23 mouse cellular contexts compared by ENCODE assay signal in the genomic region with DNA sequence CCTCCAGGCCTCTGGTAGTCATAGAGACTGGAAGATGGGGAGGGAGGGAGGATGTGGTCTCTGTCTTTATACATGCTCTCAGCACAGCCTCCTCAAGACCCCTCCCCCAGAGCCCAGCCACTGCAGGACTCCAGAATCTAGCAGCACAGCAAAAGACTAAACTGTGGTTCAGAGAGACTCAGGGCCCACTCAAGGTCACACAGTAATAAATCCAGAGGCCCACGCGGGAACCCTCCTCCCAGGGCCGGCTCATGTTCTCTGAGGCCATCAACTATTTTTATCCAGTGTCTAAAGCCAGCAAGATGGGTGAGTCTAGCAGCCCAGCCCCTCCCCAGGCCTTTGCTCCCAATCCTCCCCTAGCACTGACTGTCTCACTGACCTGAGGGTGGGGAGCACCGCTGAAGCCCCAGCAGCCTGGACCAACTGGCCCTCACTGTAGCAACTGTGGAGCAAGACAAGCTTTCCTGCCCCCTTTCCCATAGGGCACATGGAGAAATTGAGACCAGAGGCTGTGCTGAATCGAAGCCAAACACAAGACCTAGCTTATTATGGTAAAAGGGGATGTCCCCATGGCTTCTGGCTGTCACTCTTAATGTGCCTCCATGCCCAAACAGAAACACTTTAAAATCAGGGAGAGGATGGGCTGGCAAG. TPM values are rescaled to one million over a fixed set of nuclear protein-coding genes. Genes with fewer than 3 reads are reported as not detected.
A peak's percentile ranks its signal among the peaks of the same experiment; 100 is the strongest.
DNase-seq lines count a peak whose midpoint lies in the region; ATAC-seq and TF ChIP-seq lines count a peak whose summit lies in the region.
"Had no signal": no experiment of that assay in that cellular context is flagged by ENCODE, and none has a peak within 500 bp of the region (broad histone marks: within the 10 kb centered on the region; RNA-seq: fewer than 3 reads in every experiment).

No protein-coding gene starts in this region.

- H3K4me3 ChIP-seq in heart, embryonic 10.5 days = no peak overlapping the region
- no peak overlapping the region for H3K4me3 ChIP-seq in heart, adult 2 months
- H3K4me3 ChIP-seq in limb, embryonic 15.5 days = no peak overlapping the region
- H3K4me3 ChIP-seq in limb, embryonic 10.5 days = no peak overlapping the region
- peak overlapping the region; percentile 33 for H3K4me3 ChIP-seq in myocyte
- H3K4me3 ChIP-seq: hindbrain, embryonic 15.5 days; limb, embryonic 13.5 days; neural tube, embryonic 12.5 days had no signal

- no peaks in the 10 kb centered on the region for H3K9me3 ChIP-seq in heart, embryonic 10.5 days
- H3K9me3 ChIP-seq in limb, embryonic 15.5 days = no peaks in the 10 kb centered on the region
- H3K9me3 ChIP-seq in limb, embryonic 10.5 days (replicated peaks) = no peaks in the 10 kb centered on the region
- H3K9me3 ChIP-seq: hindbrain, embryonic 15.5 days; limb, embryonic 13.5 days; megakaryocyte, embryonic 14.5 days; neural tube, embryonic 12.5 days had no signal

- peaks cover 39% of the 10 kb centered on the region for H3K4me1 ChIP-seq in heart, embryonic 10.5 days
- peaks cover 2% of the 10 kb centered on the region for H3K4me1 ChIP-seq in heart, adult 2 months (ENCODE audit: control insufficient read depth, insufficient read depth, low read length)
- H3K4me1 ChIP-seq in limb, embryonic 15.5 days = peaks cover 30% of the 10 kb centered on the region
- peaks cover 28% of the 10 kb centered on the region for H3K4me1 ChIP-seq in limb, embryonic 10.5 days

- H3K27ac ChIP-seq in heart, embryonic 10.5 days = peak overlapping the region; percentile 38
- no peak overlapping the region for H3K27ac ChIP-seq in heart, adult 2 months
- peak overlapping the region; percentile 17; the same call in 1 of the 2 replicates for H3K27ac ChIP-seq in limb, embryonic 15.5 days
- no peak overlapping the region for H3K27ac ChIP-seq in limb, embryonic 10.5 days
- H3K27ac ChIP-seq: hindbrain, embryonic 15.5 days; limb, embryonic 13.5 days; neural tube, embryonic 12.5 days had no signal

- peak; percentile 82 to 87 for DNase-seq in adrenal gland, adult (ENCODE audit: inconsistent age in 2 of 2, low spot score in 1 of 2)
- no peak for DNase-seq in adrenal gland, adult 18-20 months (ENCODE audit: low spot score in 2 of 2)
- no peak for DNase-seq in heart, embryonic 10.5 days (ENCODE audit: low spot score)
- DNase-seq in heart, adult 2 months = no peak
- no peak for DNase-seq in limb, embryonic 10.5 days (ENCODE audit: low spot score)
- DNase-seq in lung, postnatal 36 days = no peak
- DNase-seq: cerebellum, postnatal 10 days; embryo, embryonic 11 days; kidney, adult 18-20 months; kidney, postnatal 14 days; layer of hippocampus, adult 9-11 months; lung, postnatal 10 days; thymus, postnatal 36 days had no signal

- no peak for ATAC-seq in limb, embryonic 15.5 days (ENCODE audit: insufficient number of reproducible peaks, low FRiP score, low TSS enrichment, low read depth)
- ATAC-seq: forebrain, embryonic 14.5 days had no signal

- H3ac ChIP-seq in myocyte (ENCODE audit: control insufficient read depth, insufficient read length) = no peak overlapping the region

- H3K36me3 ChIP-seq in heart, embryonic 10.5 days = no peaks in the 10 kb centered on the region
- H3K36me3 ChIP-seq in heart, adult 2 months (ENCODE audit: control insufficient read depth, insufficient read depth, low read length) = no peaks in the 10 kb centered on the region
- H3K36me3 ChIP-seq in limb, embryonic 15.5 days = no peaks in the 10 kb centered on the region
- H3K36me3 ChIP-seq in limb, embryonic 10.5 days = no peaks in the 10 kb centered on the region
- H3K36me3 ChIP-seq in myocyte (ENCODE audit: control insufficient read depth, insufficient read depth) = no peaks in the 10 kb centered on the region
- H3K36me3 ChIP-seq: hindbrain, embryonic 15.5 days; limb, embryonic 13.5 days; neural tube, embryonic 12.5 days had no signal

- H3K4me2 ChIP-seq in limb, embryonic 15.5 days = no peak overlapping the region
- peak overlapping the region; percentile 79 for H3K4me2 ChIP-seq in myocyte (ENCODE audit: low read depth)
- H3K4me2 ChIP-seq: heart, embryonic 11.5 days; hindbrain, embryonic 15.5 days; limb, embryonic 13.5 days; neural tube, embryonic 12.5 days had no signal

- TF ChIP-seq EP300 in heart, adult 2 months (IDR thresholded peaks at IDR 0.05; ENCODE audit: insufficient read depth, low read depth, low read length) = no peak

- intact Hi-C loops in heart, adult 2 months (cut with DNase I) = no loop called here

- no peak overlapping the region for H3K9ac ChIP-seq in heart, adult 2 months (ENCODE audit: low read depth, low read length)
- no peak overlapping the region for H3K9ac ChIP-seq in limb, embryonic 15.5 days
- H3K9ac ChIP-seq: hindbrain, embryonic 15.5 days; limb, embryonic 13.5 days; neural tube, embryonic 12.5 days had no signal

- no peak for TF ChIP-seq POLR2A in heart, adult 2 months (IDR thresholded peaks at IDR 0.05; ENCODE audit: insufficient read depth, low read depth, low read length)
- peak; percentile 51 for TF ChIP-seq POLR2A in myocyte (IDR thresholded peaks at IDR 0.05; ENCODE audit: insufficient read length, low read depth)

- TF ChIP-seq CTCF in heart, adult 2 months (IDR thresholded peaks at IDR 0.05) = no peak

- peaks cover 14% of the 10 kb centered on the region for H3K27me3 ChIP-seq in heart, embryonic 10.5 days (ENCODE audit: insufficient read depth, poor library complexity, severe bottlenecking)
- H3K27me3 ChIP-seq in heart, adult 2 months (ENCODE audit: control insufficient read depth, insufficient read depth, low read length) = no peaks in the 10 kb centered on the region
- H3K27me3 ChIP-seq in limb, embryonic 15.5 days = peaks cover 38% of the 10 kb centered on the region
- peaks cover 50% of the 10 kb centered on the region for H3K27me3 ChIP-seq in limb, embryonic 10.5 days (ENCODE audit: low read depth, poor library complexity, severe bottlenecking)
- H3K27me3 ChIP-seq in myocyte (ENCODE audit: control insufficient read depth, insufficient read depth, insufficient read length) = no peaks in the 10 kb centered on the region

- no peaks in the 10 kb centered on the region for H3K79me2 ChIP-seq in heart, adult 2 months (replicated peaks; ENCODE audit: control insufficient read depth, insufficient read depth, low read length)
- H3K79me2 ChIP-seq in myocyte (ENCODE audit: control insufficient read depth, insufficient read depth) = no peaks in the 10 kb centered on the region

- WGBS in heart, embryonic 10.5 days = 46% methylated on average over 5 of the region's 5 CpGs
- 30% methylated on average over 5 of the region's 5 CpGs for WGBS in heart, adult 2 months
- WGBS in limb, embryonic 15.5 days = 51% methylated on average over 5 of the region's 5 CpGs
- WGBS in limb, embryonic 10.5 days = 64% methylated on average over 5 of the region's 5 CpGs

TF ChIP-seq in myocyte, 11 proteins besides CTCF, POLR2A, EP300 and RAD21 (continues in another document):
- TF ChIP-seq MYOD1 (IDR thresholded peaks at IDR 0.05; ENCODE audit: control insufficient read depth in 1 of 3, insufficient read length in 2 of 3, low read depth in 2 of 3) = peak in 2 of 3 experiments; percentile 27
- TF ChIP-seq TCF3 (IDR thresholded peaks at IDR 0.05; ENCODE audit: insufficient read length, low read depth) = no peak
- TF ChIP-seq MYOG (IDR thresholded peaks at IDR 0.05; ENCODE audit: control insufficient read depth in 1 of 3, insufficient read depth in 1 of 3, insufficient read length in 2 of 3, low read depth in 2 of 3) = peak in 2 of 3 experiments; percentile 20 to 62

RNA-seq across cellular contexts. Expression of a gene that starts 0.8 kb away (rescaled TPM):
- 1 to 10 TPM; 4.0 to 7.3 TPM for total RNA-seq in adrenal gland, adult 18-20 months (2021)
- polyA plus RNA-seq in heart, embryonic 10.5 days (2016; fragmentation: Nextera tagmentation; extraction: Ambion mirVana) = 7.9 and 8.8 TPM in 2 replicates
- total RNA-seq in heart, adult 2 months (2021) = 1 to 10 TPM in 1 of 2 experiments, under 1 TPM in 1; 0.25 to 1.1 TPM
- polyA plus RNA-seq in heart, adult 2 months (2012; rRNA removed) = 0.21 and 0.56 TPM in 2 replicates
- 7.5 and 26.8 TPM in 2 replicates for polyA plus RNA-seq in limb, embryonic 15.5 days (2015; fragmentation: Nextera tagmentation; extraction: Ambion mirVana)
- polyA plus RNA-seq in limb, embryonic 10.5 days (2016; fragmentation: Nextera tagmentation; extraction: Ambion mirVana) = 0.74 and 0.80 TPM in 2 replicates
- polyA plus RNA-seq in myocyte (2012; fragmentation: generic; extraction: Trizol) = 343 TPM
- total RNA-seq: MEL; midbrain, postnatal 0 days had no signal

RNA-seq across cellular contexts. Expression of a gene that starts 7.5 kb away (rescaled TPM):
- 1 to 10 TPM in 1 of 2 experiments, under 1 TPM in 1; 0.83 to 1.5 TPM for total RNA-seq in adrenal gland, adult 18-20 months (2021)
- polyA plus RNA-seq in heart, embryonic 10.5 days (2016; fragmentation: Nextera tagmentation; extraction: Ambion mirVana) = not detected in 2 replicates
- total RNA-seq in heart, adult 2 months (2021) = under 1 TPM; 0.18 TPM
- 0.15 and 0.25 TPM in 2 replicates for polyA plus RNA-seq in heart, adult 2 months (2012; rRNA removed)
- polyA plus RNA-seq in limb, embryonic 15.5 days (2015; fragmentation: Nextera tagmentation; extraction: Ambion mirVana) = not detected in 2 replicates
- polyA plus RNA-seq in limb, embryonic 10.5 days (2016; fragmentation: Nextera tagmentation; extraction: Ambion mirVana) = 0.09 TPM in 1 of 2 replicates, not detected in the other
- polyA plus RNA-seq in myocyte (2012; fragmentation: generic; extraction: Trizol) = 0.76 TPM
- polyA plus RNA-seq: limb, embryonic 13.5 days; midbrain, postnatal 0 days; neural tube, embryonic 12.5 days had no signal

RNA-seq across cellular contexts. Expression of a gene that starts 13.9 kb away (rescaled TPM):
- total RNA-seq in adrenal gland, adult 18-20 months (2021) = 100 to 1,000 TPM; 903 to 981 TPM
- polyA plus RNA-seq in heart, embryonic 10.5 days (2016; fragmentation: Nextera tagmentation; extraction: Ambion mirVana) = 2,064 and 2,176 TPM in 2 replicates
- total RNA-seq in heart, adult 2 months (2021) = 100 to 1,000 TPM; 850 to 914 TPM
- 1,001 and 1,201 TPM in 2 replicates for polyA plus RNA-seq in heart, adult 2 months (2012; rRNA removed)
- polyA plus RNA-seq in limb, embryonic 15.5 days (2015; fragmentation: Nextera tagmentation; extraction: Ambion mirVana) = 1,708 and 1,872 TPM in 2 replicates
- 2,414 and 2,486 TPM in 2 replicates for polyA plus RNA-seq in limb, embryonic 10.5 days (2016; fragmentation: Nextera tagmentation; extraction: Ambion mirVana)
- 1,349 TPM for polyA plus RNA-seq in myocyte (2012; fragmentation: generic; extraction: Trizol)

RNA-seq across cellular contexts. Expression of a gene that starts 14.1 kb away (rescaled TPM):
- total RNA-seq in adrenal gland, adult 18-20 months (2021) = 10 to 100 TPM; 69.0 to 87.2 TPM
- 116 and 151 TPM in 2 replicates for polyA plus RNA-seq in heart, embryonic 10.5 days (2016; fragmentation: Nextera tagmentation; extraction: Ambion mirVana)
- 10 to 100 TPM; 29.7 to 33.0 TPM for total RNA-seq in heart, adult 2 months (2021)
- 28.9 and 33.2 TPM in 2 replicates for polyA plus RNA-seq in heart, adult 2 months (2012; rRNA removed)
- 119 and 124 TPM in 2 replicates for polyA plus RNA-seq in limb, embryonic 15.5 days (2015; fragmentation: Nextera tagmentation; extraction: Ambion mirVana)
- 168 and 204 TPM in 2 replicates for polyA plus RNA-seq in limb, embryonic 10.5 days (2016; fragmentation: Nextera tagmentation; extraction: Ambion mirVana)
- polyA plus RNA-seq in myocyte (2012; fragmentation: generic; extraction: Trizol) = 69.6 TPM

RNA-seq across cellular contexts. Expression of a gene that starts 14.5 kb away (rescaled TPM):
- total RNA-seq in adrenal gland, adult 18-20 months (2021) = 10 to 100 TPM; 47.8 to 50.5 TPM
- 70.6 and 84.1 TPM in 2 replicates for polyA plus RNA-seq in heart, embryonic 10.5 days (2016; fragmentation: Nextera tagmentation; extraction: Ambion mirVana)
- 10 to 100 TPM; 27.3 to 30.4 TPM for total RNA-seq in heart, adult 2 months (2021)
- polyA plus RNA-seq in heart, adult 2 months (2012; rRNA removed) = 18.4 and 19.7 TPM in 2 replicates
- 59.0 and 71.7 TPM in 2 replicates for polyA plus RNA-seq in limb, embryonic 15.5 days (2015; fragmentation: Nextera tagmentation; extraction: Ambion mirVana)
- 113 and 121 TPM in 2 replicates for polyA plus RNA-seq in limb, embryonic 10.5 days (2016; fragmentation: Nextera tagmentation; extraction: Ambion mirVana)
- 93.1 TPM for polyA plus RNA-seq in myocyte (2012; fragmentation: generic; extraction: Trizol)

Comparison
In these comparisons a context has a peak if more than half of its experiments do, and no peak if none do; other contexts are left out.
1. DNase-seq: peak in adrenal gland, adult (2 of 2); none in adrenal gland, adult 18-20 months (0 of 2), heart, embryonic 10.5 days (single experiment), heart, adult 2 months (0 of 2), limb, embryonic 10.5 days (single experiment) and lung, postnatal 36 days (single experiment).
2. H3K27ac ChIP-seq: peak in heart, embryonic 10.5 days (single experiment) and limb, embryonic 15.5 days (single experiment); none in heart, adult 2 months (single experiment) and limb, embryonic 10.5 days (single experiment).
3. RNA of a gene that starts 0.8 kb away (polyA plus RNA-seq): 343 TPM in myocyte (single experiment); 7.9 to 8.8 TPM in heart, embryonic 10.5 days, 7.5 to 26.8 TPM in limb, embryonic 15.5 days, 0.74 to 0.80 TPM in limb, embryonic 10.5 days and 0.21 to 0.56 TPM in heart, adult 2 months; every median in the first group is over 10 times any median in the second.